Mouse (Mus musculus): ENCODE results near the gene Acer2. TPM values are rescaled to one million over a fixed set of nuclear protein-coding genes. Genes with fewer than 3 reads are reported as not detected.

The Acer2 gene
- total and polyA plus RNA-seq, 2 experiments from 2014 or later, result 9.5 to 9.6 TPM

- no peaks in the 10 kb centered on the region for H3K9me3 ChIP-seq (ENCODE audit: low read length)
- no peak for TF ChIP-seq CTCF (IDR thresholded peaks at IDR 0.05; ENCODE audit: low read depth)
- H3K9ac ChIP-seq (replicated peaks; ENCODE audit: low read length), result no peak overlapping the region
- 94% methylated on average over 1 of the region's 1 CpGs for WGBS
- H3K27ac ChIP-seq, result no peak overlapping the region
- ATAC-seq (no peak), DNase-seq (ENCODE audit: low spot score) (no peak)
- no peaks in the 10 kb centered on the region for H3K36me3 ChIP-seq (ENCODE audit: insufficient read depth, low read length)
- no peaks in the 10 kb centered on the region for H3K27me3 ChIP-seq (ENCODE audit: insufficient read depth, low read length)
- no peak overlapping the region for H3K4me2 ChIP-seq (ENCODE audit: low read depth, low read length)
- no peak overlapping the region for H3K4me3 ChIP-seq (ENCODE audit: low read length)
- no peaks in the 10 kb centered on the region for H3K4me1 ChIP-seq (ENCODE audit: insufficient read depth, low read length)
Measured at GRCm38 (mm10) chr4:86948794-86949193, 74.6 kb downstream of the Acer2 start.

GRCm38 (mm10) chr4:86953519-86953918 lies 79.3 kb downstream of the Acer2 start:
- Histone ChIP-seq H3K9me3 (ENCODE audit: low read length) (no peaks in the 10 kb centered on the region), H3K36me3 (ENCODE audit: insufficient read depth, low read length) (no peaks in the 10 kb centered on the region), H3K27ac (no peak overlapping the region), H3K27me3 (ENCODE audit: insufficient read depth, low read length) (no peaks in the 10 kb centered on the region), H3K4me3 (ENCODE audit: low read length) (no peak overlapping the region), H3K4me2 (ENCODE audit: low read depth, low read length) (no peak overlapping the region), H3K9ac (replicated peaks; ENCODE audit: low read length) (no peak overlapping the region), H3K4me1 (ENCODE audit: insufficient read depth, low read length) (0 out of 2 replicates have a peak, but pooled peaks cover 3% of the 10 kb centered on the region)
- DNase-seq (ENCODE audit: low spot score), result no peak
- ATAC-seq, result no peak
- WGBS, result 41% methylated on average over 5 of the region's 5 CpGs
- TF ChIP-seq CTCF (IDR thresholded peaks at IDR 0.05; ENCODE audit: low read depth), result 0 out of 2 replicates have a peak, but pooled peaks have one; percentile 2

GRCm38 (mm10) chr4:86955448-86955847 lies 81.3 kb downstream of the Acer2 start:
- Histone ChIP-seq H3K36me3 (ENCODE audit: insufficient read depth, low read length) (no peaks in the 10 kb centered on the region), H3K27ac (no peak overlapping the region), H3K27me3 (ENCODE audit: insufficient read depth, low read length) (no peaks in the 10 kb centered on the region), H3K9ac (replicated peaks; ENCODE audit: low read length) (no peak overlapping the region), H3K4me2 (ENCODE audit: low read depth, low read length) (no peak overlapping the region), H3K9me3 (ENCODE audit: low read length) (no peaks in the 10 kb centered on the region), H3K4me3 (ENCODE audit: low read length) (no peak overlapping the region), H3K4me1 (ENCODE audit: insufficient read depth, low read length) (0 out of 2 replicates have a peak, but pooled peaks cover 3% of the 10 kb centered on the region)
- 85% methylated on average over 4 of the region's 4 CpGs for WGBS
- DNase-seq (ENCODE audit: low spot score) (no peak), ATAC-seq (no peak)
- TF ChIP-seq CTCF (IDR thresholded peaks at IDR 0.05; ENCODE audit: low read depth), result no peak

- no peak overlapping the region for H3K9ac ChIP-seq (replicated peaks; ENCODE audit: low read length)
- H3K4me3 ChIP-seq (ENCODE audit: low read length), result no peak overlapping the region
- 36% methylated on average over 14 of the region's 14 CpGs for WGBS
- no peak overlapping the region for H3K27ac ChIP-seq
- no peaks in the 10 kb centered on the region for H3K9me3 ChIP-seq (ENCODE audit: low read length)
- peak; percentile 91 for ATAC-seq
- H3K4me1 ChIP-seq (ENCODE audit: insufficient read depth, low read length), result 0 out of 2 replicates have a peak, but pooled peaks cover 3% of the 10 kb centered on the region
- DNase-seq (ENCODE audit: low spot score), result peak; percentile 89
- peak overlapping the region; percentile 34 for H3K4me2 ChIP-seq (ENCODE audit: low read depth, low read length)
- no peaks in the 10 kb centered on the region for H3K36me3 ChIP-seq (ENCODE audit: insufficient read depth, low read length)
- peak; percentile 88 for TF ChIP-seq CTCF (IDR thresholded peaks at IDR 0.05; ENCODE audit: low read depth)
- no peaks in the 10 kb centered on the region for H3K27me3 ChIP-seq (ENCODE audit: insufficient read depth, low read length)
Measured at GRCm38 (mm10) chr4:86957576-86958411, 83.6 kb downstream of the Acer2 start.

GRCm38 (mm10) chr4:86977272-86977671 lies 103.1 kb downstream of the Acer2 start:
- no peaks in the 10 kb centered on the region for H3K4me1 ChIP-seq (ENCODE audit: insufficient read depth, low read length)
- no peaks in the 10 kb centered on the region for H3K36me3 ChIP-seq (ENCODE audit: insufficient read depth, low read length)
- no peaks in the 10 kb centered on the region for H3K27me3 ChIP-seq (ENCODE audit: insufficient read depth, low read length)
- H3K9me3 ChIP-seq (ENCODE audit: low read length), result no peaks in the 10 kb centered on the region
- no peak overlapping the region for H3K27ac ChIP-seq
- H3K9ac ChIP-seq (replicated peaks; ENCODE audit: low read length), result no peak overlapping the region
- WGBS, result 88% methylated on average over 5 of the region's 5 CpGs
- TF ChIP-seq CTCF (IDR thresholded peaks at IDR 0.05; ENCODE audit: low read depth), result no peak
- no peak for ATAC-seq
- H3K4me2 ChIP-seq (ENCODE audit: low read depth, low read length), result no peak overlapping the region
- no peak for DNase-seq (ENCODE audit: low spot score)
- H3K4me3 ChIP-seq (ENCODE audit: low read length), result no peak overlapping the region

Other genes with a start within 250 kb of the Acer2 start
- gene Plin2, start 204.3 kb upstream of the Acer2 start, total RNA-seq (2014; rRNA removed), result 42.7 and 48.8 TPM in 2 replicates
- 37.3 and 38.6 TPM in 2 replicates for gene Plin2, start 204.3 kb upstream of the Acer2 start, polyA plus RNA-seq (2015; fragmentation: Nextera tagmentation; extraction: Ambion mirVana)
- gene Dennd4c, start 125.8 kb upstream of the Acer2 start, total RNA-seq (2014; rRNA removed), result 8.8 and 14.3 TPM in 2 replicates
- 3.2 and 4.3 TPM in 2 replicates for gene Dennd4c, start 125.8 kb upstream of the Acer2 start, polyA plus RNA-seq (2015; fragmentation: Nextera tagmentation; extraction: Ambion mirVana)
- gene Rps6, start 17.0 kb upstream of the Acer2 start, total RNA-seq (2014; rRNA removed), result 805 and 881 TPM in 2 replicates
- gene Rps6, start 17.0 kb upstream of the Acer2 start, polyA plus RNA-seq (2015; fragmentation: Nextera tagmentation; extraction: Ambion mirVana), result 338 and 363 TPM in 2 replicates